Mouse (Mus musculus) CD4-positive, CD25-positive, alpha-beta regulatory T cell (primary cell): ENCODE data around the gene Gm3099. TPM values are rescaled to one million over a fixed set of nuclear protein-coding genes. Genes with fewer than 3 reads are reported as not detected.

ENCODE experiments used
- polyA plus RNA-seq: library from polyadenylated mRNA; unstranded; fragments of 100-300 nt; shearing (Covaris generic); gene quantifications from one replicate; pipeline ENCODE4 v1.2.1, GENCODE M21; 2017

Gene Gm3099
- not detected for polyA plus RNA-seq

DNA sequence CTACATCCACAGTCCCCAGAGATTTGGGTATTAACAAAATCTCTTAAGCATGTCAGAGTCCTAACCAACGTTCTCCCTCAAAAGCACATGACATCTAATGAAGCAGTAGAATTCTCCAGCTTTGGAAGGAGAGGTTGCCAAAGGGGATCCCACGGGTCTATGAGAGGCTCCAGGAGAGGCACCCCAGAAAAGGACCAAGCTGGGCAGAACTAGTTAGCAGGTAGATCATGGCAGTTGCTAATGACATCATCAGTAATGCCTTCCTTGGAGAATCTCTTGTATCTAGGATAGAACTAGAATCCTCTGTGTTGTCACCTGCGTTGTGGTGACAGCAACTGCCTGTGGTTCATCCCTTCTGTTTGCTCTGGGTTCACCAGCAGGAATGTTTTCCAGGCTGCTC is at the start of gene Gm3099:
TSS of gene Gm3099 (plus strand) at position 301 of the 400 bp plus-strand sequence.

GRCm38 (mm10) chr14:3963247-3963646 is 34.9 kb upstream of the Gm3099 start, which contains the start of gene Gm3095:
Gm3095 (plus strand) TSS chr14:3963547.

DNA sequence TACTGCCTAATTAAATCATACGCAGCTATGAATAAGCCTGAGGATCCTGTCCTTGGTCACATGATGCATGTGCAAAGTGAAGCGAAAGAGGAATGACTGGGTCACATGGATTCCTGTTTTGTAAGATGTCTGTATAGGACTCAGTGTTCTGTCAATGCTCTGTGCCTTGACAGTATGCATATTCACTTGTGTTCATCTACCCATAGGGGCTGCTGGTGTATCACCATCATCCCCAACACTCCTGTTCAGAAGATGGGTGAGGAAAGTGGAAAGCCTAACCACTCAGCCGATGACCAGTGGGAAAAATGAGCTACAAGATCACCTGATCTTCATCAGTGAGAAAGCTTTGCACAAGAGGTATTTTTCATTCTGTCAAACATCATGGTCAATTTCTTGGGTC is 25.4 kb downstream of the Gm3099 start, which contains the start of gene Gm5796:
TSS of gene Gm5796 (plus strand) at position 301 of the 400 bp plus-strand sequence.

Other genes starting within 250 kb of the Gm3099 start
- gene Gm3002, start 188.3 kb upstream of the Gm3099 start, polyA plus RNA-seq, result 0.26 TPM
- gene Gm3033, start 152.1 kb upstream of the Gm3099 start, polyA plus RNA-seq, result 0.25 TPM
- not detected for gene Gm2916, start 114.2 kb upstream of the Gm3099 start, polyA plus RNA-seq
- not detected for gene Gm3029, start 66.6 kb upstream of the Gm3099 start, polyA plus RNA-seq
- gene Gm3095, start 34.8 kb upstream of the Gm3099 start, polyA plus RNA-seq, result not detected
- gene Gm5796, start 25.5 kb downstream of the Gm3099 start, polyA plus RNA-seq, result 0.77 TPM
- 0.14 TPM for gene Gm3115, start 85.7 kb downstream of the Gm3099 start, polyA plus RNA-seq
- 1.3 TPM for gene Gm8108, start 112.1 kb downstream of the Gm3099 start, polyA plus RNA-seq
- gene Gm3127, start 166.6 kb downstream of the Gm3099 start, polyA plus RNA-seq, result not detected
- gene Gm2974, start 184.2 kb downstream of the Gm3099 start, polyA plus RNA-seq, result 0.72 TPM